Mouse (Mus musculus) forebrain, embryonic 16.5 days (tissue): Measurements from ENCODE around the gene Olfr615. TPM values are rescaled to one million over a fixed set of nuclear protein-coding genes. Genes with fewer than 3 reads are reported as not detected.
"Not testable (repeated sequence)": the region's sequence is repeated elsewhere in the genome, so short reads cannot be mapped to it uniquely, and the experiment has no call there.

ENCODE experiments used
- ATAC-seq: fragments of 200-750 bp; cut with Nextera tagmentation; 2 replicates; pipeline ENCODE4 v1.8.0; 2017; ENCODE audit warnings: mild to moderate bottlenecking, moderate library complexity
- H3K27ac ChIP-seq: fragments of 300-500 bp; sonication (generic); 2 replicates; pipeline ENCODE4 v1.5.1; 2014; ENCODE audit warnings: low read length, control low read depth
- H3K27me3 ChIP-seq: fragments of 300-500 bp; sonication (generic); replicated peaks from 2 replicates; pipeline ENCODE4 v1.6.1; 2014; ENCODE audit warnings: low read length; ENCODE audit not compliant: control insufficient read depth, insufficient read depth
- H3K36me3 ChIP-seq: fragments of 300-500 bp; sonication (generic); 2 replicates; pipeline ENCODE4 v1.6.1; 2014; ENCODE audit not compliant: control insufficient read depth, insufficient read depth
- H3K4me1 ChIP-seq: fragments of 300-500 bp; sonication (generic); replicated peaks from 2 replicates; pipeline ENCODE4 v1.6.1; 2014; ENCODE audit warnings: low read length; ENCODE audit not compliant: control insufficient read depth, insufficient read depth
- H3K4me2 ChIP-seq: fragments of 300-500 bp; sonication (generic); 2 replicates; pipeline ENCODE4 v1.6.1; 2014; ENCODE audit warnings: mild to moderate bottlenecking, low read length, control low read depth
- H3K4me3 ChIP-seq: fragments of 300-500 bp; sonication (generic); replicated peaks from 2 replicates; pipeline ENCODE4 v1.5.1; 2014; ENCODE audit warnings: mild to moderate bottlenecking, low read length, control low read depth
- H3K9ac ChIP-seq: fragments of 300-500 bp; sonication (generic); replicated peaks from 2 replicates; pipeline ENCODE4 v1.6.1; 2014; ENCODE audit warnings: low read depth, low read length, control low read depth
- H3K9me3 ChIP-seq: fragments of 300-500 bp; sonication (generic); 2 replicates; pipeline ENCODE4 v1.6.1; 2016; ENCODE audit warnings: low read length; ENCODE audit not compliant: control insufficient read depth
- WGBS: fragments of 180-500 bp; shearing (Covaris S2); extraction: QIAGEN DNeasy Blood & Tissue Kit; methylation state at CpG from one replicate; pipeline ENCODE4 v1.1.7; 2014; 5-methylcytosine and 5-hydroxymethylcytosine counted together
- polyA plus RNA-seq: library from polyadenylated mRNA; unstranded; fragments of >200 nt; fragmentation: Nextera tagmentation; extraction: Ambion mirVana; gene quantifications from 2 replicates; pipeline ENCODE4 v1.2.1, GENCODE M21; 2015

Olfr615 gene
- not detected in 2 replicates for polyA plus RNA-seq

- no peaks in the 10 kb centered on the region for H3K27me3 ChIP-seq
- WGBS = 86% methylated on average over 2 of the region's 2 CpGs
Observed at GRCm38 (mm10) chr7:103555779-103556178, at the start of gene Olfr615. TSS of gene Olfr615 (plus strand) at chr7:103556079.

GRCm38 (mm10) chr7:103512022-103512421 lies 43.9 kb upstream of the Olfr615 start, which contains the start of gene Olfr610:
TSS of gene Olfr610 (minus strand) at chr7:103512122.
- no peak within 1 kb of the TSS for H3K9ac ChIP-seq
- H3K4me3 ChIP-seq = no peak within 1 kb of the TSS
- H3K9me3 ChIP-seq = no peaks in the 10 kb centered on the region
- 84% methylated on average over 2 of the region's 2 CpGs for WGBS
- ATAC-seq = no peak
- no peaks in the 10 kb centered on the region for H3K36me3 ChIP-seq
- no peaks in the 10 kb centered on the region for H3K27me3 ChIP-seq
- no peaks in the 10 kb centered on the region for H3K4me1 ChIP-seq
- no peak within 1 kb of the TSS for H3K4me2 ChIP-seq
- H3K27ac ChIP-seq = no peak within 1 kb of the TSS

More at GRCm38 (mm10) chr7:103555779-103556178, at the start of gene Olfr615:
- Histone ChIP-seq H3K9ac (no peak within 1 kb of the TSS), H3K36me3 (no peaks in the 10 kb centered on the region), H3K27ac (no peak within 1 kb of the TSS), H3K4me3 (no peak within 1 kb of the TSS), H3K9me3 (no peaks in the 10 kb centered on the region), H3K4me2 (no peak within 1 kb of the TSS), H3K4me1 (no peaks in the 10 kb centered on the region)
- no peak for ATAC-seq

GRCm38 (mm10) chr7:103520746-103521145 lies 35.1 kb upstream of the Olfr615 start, which contains the start of gene Olfr611:
TSS of gene Olfr611 (minus strand) at chr7:103520846.
- H3K9me3 ChIP-seq, H3K4me2 ChIP-seq, H3K9ac ChIP-seq, H3K4me1 ChIP-seq, H3K27ac ChIP-seq, H3K27me3 ChIP-seq, H3K4me3 ChIP-seq, H3K36me3 ChIP-seq, ATAC-seq: not testable (repeated sequence)
- 63% methylated on average over 1 of the region's 1 CpGs for WGBS

GRCm38 (mm10) chr7:103542617-103543016 lies 13.3 kb upstream of the Olfr615 start, which contains the start of gene Olfr612:
TSS of gene Olfr612 (minus strand) at chr7:103542717.
- H3K27ac ChIP-seq, H3K4me2 ChIP-seq, H3K36me3 ChIP-seq, H3K9ac ChIP-seq, H3K27me3 ChIP-seq, H3K4me1 ChIP-seq, H3K9me3 ChIP-seq, H3K4me3 ChIP-seq, ATAC-seq: not testable (repeated sequence)
- WGBS = 85% methylated on average over 2 of the region's 2 CpGs

GRCm38 (mm10) chr7:103547774-103548173 lies 8.1 kb upstream of the Olfr615 start, which contains the start of gene Olfr613:
TSS of gene Olfr613 (plus strand) at chr7:103548074.
- 88% methylated on average over 2 of the region's 2 CpGs for WGBS
- no peak within 1 kb of the TSS for H3K27ac ChIP-seq
- H3K36me3 ChIP-seq = no peaks in the 10 kb centered on the region
- no peaks in the 10 kb centered on the region for H3K27me3 ChIP-seq
- H3K9me3 ChIP-seq = no peaks in the 10 kb centered on the region
- no peak within 1 kb of the TSS for H3K9ac ChIP-seq
- no peak for ATAC-seq
- no peak within 1 kb of the TSS for H3K4me3 ChIP-seq
- no peaks in the 10 kb centered on the region for H3K4me1 ChIP-seq
- no peak within 1 kb of the TSS for H3K4me2 ChIP-seq

- WGBS = 81% methylated on average over 3 of the region's 3 CpGs
- Histone ChIP-seq H3K27ac (no peak within 1 kb of the TSS), H3K4me1 (no peaks in the 10 kb centered on the region), H3K4me3 (no peak within 1 kb of the TSS), H3K9ac (no peak within 1 kb of the TSS), H3K27me3 (no peaks in the 10 kb centered on the region), H3K4me2 (no peak within 1 kb of the TSS), H3K9me3 (no peaks in the 10 kb centered on the region), H3K36me3 (no peaks in the 10 kb centered on the region)
- ATAC-seq = no peak
Observed at GRCm38 (mm10) chr7:103569043-103569442, 13.2 kb downstream of the Olfr615 start, which contains the start of gene Olfr616. TSS of gene Olfr616 (minus strand) at chr7:103569143.

- Histone ChIP-seq H3K27ac (no peak within 1 kb of the TSS), H3K4me1 (no peaks in the 10 kb centered on the region), H3K9me3 (no peaks in the 10 kb centered on the region), H3K9ac (no peak within 1 kb of the TSS), H3K4me2 (no peak within 1 kb of the TSS), H3K4me3 (no peak within 1 kb of the TSS), H3K36me3 (no peaks in the 10 kb centered on the region), H3K27me3 (no peaks in the 10 kb centered on the region)
- WGBS = 94% methylated on average over 1 of the region's 1 CpGs
- no peak for ATAC-seq
Observed at GRCm38 (mm10) chr7:103572761-103573160, 16.9 kb downstream of the Olfr615 start, which contains the start of gene Olfr617. TSS of gene Olfr617 (plus strand) at chr7:103573061.

- H3K27ac ChIP-seq = no peak within 1 kb of the TSS
- H3K9me3 ChIP-seq = no peaks in the 10 kb centered on the region
- no peak within 1 kb of the TSS for H3K9ac ChIP-seq
- H3K4me1 ChIP-seq = no peaks in the 10 kb centered on the region
- no peaks in the 10 kb centered on the region for H3K27me3 ChIP-seq
- no peak within 1 kb of the TSS for H3K4me3 ChIP-seq
- ATAC-seq = no peak
- H3K4me2 ChIP-seq = no peak within 1 kb of the TSS
- no peaks in the 10 kb centered on the region for H3K36me3 ChIP-seq
- WGBS = 49% methylated on average over 2 of the region's 2 CpGs
Observed at GRCm38 (mm10) chr7:103589803-103590202, 33.9 kb downstream of the Olfr615 start, which contains the start of gene Olfr618. TSS of gene Olfr618 (plus strand) at chr7:103590103.

- no peak within 1 kb of the TSS for H3K9ac ChIP-seq
- H3K4me1 ChIP-seq = no peaks in the 10 kb centered on the region
- no peaks in the 10 kb centered on the region for H3K9me3 ChIP-seq
- H3K36me3 ChIP-seq = no peaks in the 10 kb centered on the region
- no peaks in the 10 kb centered on the region for H3K27me3 ChIP-seq
- no peak within 1 kb of the TSS for H3K4me3 ChIP-seq
- no peak within 1 kb of the TSS for H3K4me2 ChIP-seq
- no peak within 1 kb of the TSS for H3K27ac ChIP-seq
- no peak for ATAC-seq
Observed at GRCm38 (mm10) chr7:103600275-103600674, 44.4 kb downstream of the Olfr615 start, which contains the start of gene Olfr619. TSS of gene Olfr619 (plus strand) at chr7:103600575.

- 88% methylated on average over 2 of the region's 2 CpGs for WGBS
- Histone ChIP-seq H3K27me3 (no peaks in the 10 kb centered on the region), H3K4me1 (no peaks in the 10 kb centered on the region), H3K36me3 (no peaks in the 10 kb centered on the region), H3K4me3 (no peak overlapping the region), H3K9me3 (no peaks in the 10 kb centered on the region), H3K4me2 (no peak overlapping the region), H3K27ac (no peak overlapping the region), H3K9ac (no peak overlapping the region)
- no peak for ATAC-seq
Observed at GRCm38 (mm10) chr7:103607425-103607824, 51.5 kb downstream of the Olfr615 start.
